Mouse (Mus musculus): Measurements from ENCODE around the gene Pramef8. TPM values are rescaled to one million over a fixed set of nuclear protein-coding genes. Genes with fewer than 3 reads are reported as not detected.

Pramef8 gene
- 10.7 TPM for polyA plus RNA-seq (2014; fragmentation: Illumina TruSeq; extraction: RNeasy Lipid Tissue Mini Kit (QIAGEN cat#74804); ENCODE audit: low replicate concordance)

GRCm38 (mm10) chr4:143412219-143413092, at the start of gene Pramef8:
Gene Pramef8 (plus strand): TSS chr4:143412426.

GRCm38 (mm10) chr4:143394181-143394580, 18.0 kb upstream of the Pramef8 start, which contains the start of gene Pramel1:
Gene Pramel1 (plus strand): TSS chr4:143394428.

GRCm38 (mm10) chr4:143450224-143450623, 38.0 kb downstream of the Pramef8 start, which contains the start of gene Oog4:
Gene Oog4 (minus strand): TSS chr4:143450324.

Other genes starting within 250 kb of the Pramef8 start
- gene Prdm2, start 199.4 kb upstream of the Pramef8 start, polyA plus RNA-seq (2014; fragmentation: Illumina TruSeq; extraction: RNeasy Lipid Tissue Mini Kit (QIAGEN cat#74804); ENCODE audit: low replicate concordance) = 9.6 TPM
- gene Pdpn, start 112.9 kb upstream of the Pramef8 start, polyA plus RNA-seq (2014; fragmentation: Illumina TruSeq; extraction: RNeasy Lipid Tissue Mini Kit (QIAGEN cat#74804); ENCODE audit: low replicate concordance) = 5.2 TPM
- gene Lrrc38, start 62.7 kb upstream of the Pramef8 start, polyA plus RNA-seq (2014; fragmentation: Illumina TruSeq; extraction: RNeasy Lipid Tissue Mini Kit (QIAGEN cat#74804); ENCODE audit: low replicate concordance) = not detected
- not detected for gene Pramel1, start 18.0 kb upstream of the Pramef8 start, polyA plus RNA-seq (2014; fragmentation: Illumina TruSeq; extraction: RNeasy Lipid Tissue Mini Kit (QIAGEN cat#74804); ENCODE audit: low replicate concordance)
- not detected for gene Oog4, start 37.9 kb downstream of the Pramef8 start, polyA plus RNA-seq (2014; fragmentation: Illumina TruSeq; extraction: RNeasy Lipid Tissue Mini Kit (QIAGEN cat#74804); ENCODE audit: low replicate concordance)
- not detected for gene Gm13043, start 98.9 kb downstream of the Pramef8 start, polyA plus RNA-seq (2014; fragmentation: Illumina TruSeq; extraction: RNeasy Lipid Tissue Mini Kit (QIAGEN cat#74804); ENCODE audit: low replicate concordance)
- gene Gm13040, start 123.5 kb downstream of the Pramef8 start, polyA plus RNA-seq (2014; fragmentation: Illumina TruSeq; extraction: RNeasy Lipid Tissue Mini Kit (QIAGEN cat#74804); ENCODE audit: low replicate concordance) = not detected
- gene BC080695, start 139.3 kb downstream of the Pramef8 start, polyA plus RNA-seq (2014; fragmentation: Illumina TruSeq; extraction: RNeasy Lipid Tissue Mini Kit (QIAGEN cat#74804); ENCODE audit: low replicate concordance) = not detected
- gene Gm13057, start 139.3 kb downstream of the Pramef8 start, polyA plus RNA-seq (2014; fragmentation: Illumina TruSeq; extraction: RNeasy Lipid Tissue Mini Kit (QIAGEN cat#74804); ENCODE audit: low replicate concordance) = not detected
- gene Gm13083, start 202.6 kb downstream of the Pramef8 start, polyA plus RNA-seq (2014; fragmentation: Illumina TruSeq; extraction: RNeasy Lipid Tissue Mini Kit (QIAGEN cat#74804); ENCODE audit: low replicate concordance) = not detected
- gene Gm13088, start 244.8 kb downstream of the Pramef8 start, polyA plus RNA-seq (2014; fragmentation: Illumina TruSeq; extraction: RNeasy Lipid Tissue Mini Kit (QIAGEN cat#74804); ENCODE audit: low replicate concordance) = not detected